In genomic region chr10:116182221-116182620, GRCm38 (mm10) we compare ENCODE assay signal across 19 mouse cellular contexts.
A peak's percentile ranks its signal among the peaks of the same experiment; 100 is the strongest.
DNase-seq lines count a peak whose midpoint lies in the region; ATAC-seq and TF ChIP-seq lines count a peak whose summit lies in the region.
"Had no signal": no experiment of that assay in that cellular context is flagged by ENCODE, and none has a peak within 500 bp of the region (broad histone marks: within the 10 kb centered on the region; RNA-seq: fewer than 3 reads in every experiment).

No protein-coding gene starts in this region.

- H3K4me1 ChIP-seq in lung, adult 2 months (ENCODE audit: control insufficient read depth, insufficient read depth, low read length), result no peaks in the 10 kb centered on the region
- 0 out of 2 replicates have a peak, but pooled peaks cover 5% of the 10 kb centered on the region for H3K4me1 ChIP-seq in forebrain, embryonic 15.5 days

- H3K27me3 ChIP-seq in forebrain, embryonic 15.5 days, result no peaks in the 10 kb centered on the region
- H3K27me3 ChIP-seq: liver, embryonic 12.5 days had no signal

- no peak for TF ChIP-seq POLR2A in lung, adult 2 months (IDR thresholded peaks at IDR 0.05; ENCODE audit: borderline replicate concordance, extremely low read depth, low read depth, low read length)

- WGBS in lung, adult 2 months, result 73% methylated on average over 5 of the region's 5 CpGs
- 74% methylated on average over 5 of the region's 5 CpGs for WGBS in forebrain, embryonic 15.5 days

- no peak overlapping the region for H3K4me2 ChIP-seq in forebrain, embryonic 15.5 days (replicated peaks)
- H3K4me2 ChIP-seq: liver, embryonic 12.5 days had no signal

- no peak overlapping the region for H3K27ac ChIP-seq in forebrain, embryonic 15.5 days (replicated peaks)
- H3K27ac ChIP-seq: forebrain, embryonic 10.5 days; heart, adult 2 months; liver, embryonic 12.5 days had no signal

- H3K4me3 ChIP-seq in lung, adult 2 months (replicated peaks; ENCODE audit: extremely low read depth, low read depth, low read length), result no peak overlapping the region
- no peak overlapping the region for H3K4me3 ChIP-seq in forebrain, embryonic 15.5 days
- H3K4me3 ChIP-seq: forebrain, embryonic 10.5 days; heart, adult 2 months; liver, embryonic 12.5 days; megakaryocyte, embryonic 14.5 days had no signal

- no peak for ATAC-seq in forebrain, embryonic 15.5 days (replicated peaks)
- ATAC-seq: inflammation-experienced regulatory T-cells, adult 6 months; liver, embryonic 12.5 days; midbrain, embryonic 16.5 days had no signal

- H3K36me3 ChIP-seq in forebrain, embryonic 15.5 days, result no peaks in the 10 kb centered on the region
- H3K36me3 ChIP-seq: forebrain, embryonic 10.5 days; liver, embryonic 12.5 days had no signal

- peak; percentile 56 for DNase-seq in right cerebral cortex, adult 18-20 months
- DNase-seq in right cerebral cortex, postnatal 4 days, result no peak
- peak; percentile 21 for DNase-seq in layer of hippocampus, adult 9-10 months (ENCODE audit: low spot score)
- peak; percentile 44 to 69 for DNase-seq in left cerebral cortex, postnatal 25 days (ENCODE audit: low spot score in 2 of 2)
- no peak for DNase-seq in lung, adult 2 months
- no peak for DNase-seq in lung, postnatal 10 days
- DNase-seq: adrenal gland, postnatal 25 days; cerebellum, adult 9-11 months; heart, adult 2 months; kidney, adult 8-10 months; kidney, postnatal 36 days; retina, postnatal 1 day; thymus, postnatal 36 days had no signal

- no peaks in the 10 kb centered on the region for H3K9me3 ChIP-seq in forebrain, embryonic 15.5 days
- H3K9me3 ChIP-seq: forebrain, embryonic 10.5 days; liver, embryonic 12.5 days; megakaryocyte, embryonic 14.5 days had no signal

- intact Hi-C loops in left cerebral cortex, postnatal 25 days (cut with DNase I), result no loop called here

- TF ChIP-seq CTCF in lung, adult 2 months (IDR thresholded peaks at IDR 0.05; ENCODE audit: insufficient read depth, low read length), result no peak

- H3K9ac ChIP-seq in forebrain, embryonic 15.5 days (replicated peaks), result no peak overlapping the region
- H3K9ac ChIP-seq: liver, embryonic 12.5 days had no signal

Comparison
In these comparisons a context has a peak if more than half of its experiments do, and no peak if none do; other contexts are left out.
1. DNase-seq: peak in right cerebral cortex, adult 18-20 months (single experiment), layer of hippocampus, adult 9-10 months (single experiment) and left cerebral cortex, postnatal 25 days (2 of 2); none in right cerebral cortex, postnatal 4 days (single experiment), lung, adult 2 months (single experiment) and lung, postnatal 10 days (single experiment).